Mouse (Mus musculus) neural tube, embryonic 12.5 days (tissue): ENCODE results near the gene Tesmin. TPM values are rescaled to one million over a fixed set of nuclear protein-coding genes. Genes with fewer than 3 reads are reported as not detected.

ENCODE experiments used
- ATAC-seq: fragments of 200-750 bp; cut with Nextera tagmentation; 2 replicates; pipeline ENCODE4 v1.8.0; 2017; ENCODE audit warnings: low read depth, mild to moderate bottlenecking, moderate TSS enrichment, moderate library complexity; ENCODE audit not compliant: low FRiP score
- H3K27ac ChIP-seq: fragments of 300-500 bp; sonication (generic); 2 replicates; pipeline ENCODE4 v1.5.1; 2016
- H3K27me3 ChIP-seq: fragments of 300-500 bp; sonication (generic); replicated peaks from 2 replicates; pipeline ENCODE4 v1.6.1; 2016; ENCODE audit warnings: mild to moderate bottlenecking
- H3K36me3 ChIP-seq: fragments of 300-500 bp; sonication (generic); 2 replicates; pipeline ENCODE4 v1.6.1; 2016; ENCODE audit warnings: mild to moderate bottlenecking
- H3K4me1 ChIP-seq: fragments of 300-500 bp; sonication (generic); 2 replicates; pipeline ENCODE4 v1.6.1; 2016
- H3K4me2 ChIP-seq: fragments of 300-500 bp; sonication (generic); replicated peaks from 2 replicates; pipeline ENCODE4 v1.6.1; 2016; ENCODE audit warnings: mild to moderate bottlenecking
- H3K4me3 ChIP-seq: fragments of 300-500 bp; sonication (generic); 2 replicates; pipeline ENCODE4 v1.5.1; 2016
- H3K9ac ChIP-seq: fragments of 300-500 bp; sonication (generic); 2 replicates; pipeline ENCODE4 v1.6.1; 2016; ENCODE audit warnings: mild to moderate bottlenecking
- H3K9me3 ChIP-seq: fragments of 300-500 bp; sonication (generic); 2 replicates; pipeline ENCODE4 v1.6.1; 2016; ENCODE audit warnings: mild to moderate bottlenecking
- WGBS: fragments of 180-500 bp; shearing (Covaris S2); methylation state at CpG from one replicate; pipeline ENCODE4 v1.1.7; 2016; 5-methylcytosine and 5-hydroxymethylcytosine counted together
- polyA plus RNA-seq: library from polyadenylated mRNA; unstranded; fragments of >200 nt; fragmentation: Nextera tagmentation; extraction: Ambion mirVana; gene quantifications from 2 replicates; pipeline ENCODE4 v1.2.1, GENCODE M21; 2016

Tesmin gene
- polyA plus RNA-seq, 1 experiment from 2014 or later, result not detected

- no peak overlapping the region for H3K4me2 ChIP-seq
- no peak overlapping the region for H3K4me3 ChIP-seq
- no peak overlapping the region for H3K9ac ChIP-seq
- H3K27me3 ChIP-seq, result no peaks in the 10 kb centered on the region
- H3K4me1 ChIP-seq, result no peaks in the 10 kb centered on the region
- no peak overlapping the region for H3K27ac ChIP-seq
- H3K36me3 ChIP-seq, result no peaks in the 10 kb centered on the region
- ATAC-seq, result no peak
- 70% methylated on average over 7 of the region's 7 CpGs for WGBS
- no peaks in the 10 kb centered on the region for H3K9me3 ChIP-seq
Measured at GRCm38 (mm10) chr19:3431066-3431465, 42.4 kb downstream of the Tesmin start.

GRCm38 (mm10) chr19:3431969-3432368 lies 43.3 kb downstream of the Tesmin start:
- no peak overlapping the region for H3K4me2 ChIP-seq
- ATAC-seq, result no peak
- 88% methylated on average over 2 of the region's 2 CpGs for WGBS
- H3K4me3 ChIP-seq, result no peak overlapping the region
- no peaks in the 10 kb centered on the region for H3K36me3 ChIP-seq
- no peak overlapping the region for H3K9ac ChIP-seq
- no peaks in the 10 kb centered on the region for H3K4me1 ChIP-seq
- H3K27me3 ChIP-seq, result no peaks in the 10 kb centered on the region
- H3K9me3 ChIP-seq, result no peaks in the 10 kb centered on the region
- H3K27ac ChIP-seq, result no peak overlapping the region

- H3K4me1 ChIP-seq, result no peaks in the 10 kb centered on the region
- ATAC-seq, result no peak
- WGBS, result 65% methylated on average over 4 of the region's 4 CpGs
Measured at GRCm38 (mm10) chr19:3434124-3434523, 45.5 kb downstream of the Tesmin start.

GRCm38 (mm10) chr19:3434641-3435040 lies 46.0 kb downstream of the Tesmin start:
- Histone ChIP-seq H3K27ac (no peak overlapping the region), H3K4me2 (no peak overlapping the region), H3K36me3 (no peaks in the 10 kb centered on the region), H3K27me3 (0 out of 2 replicates have a peak, but pooled peaks cover 3% of the 10 kb centered on the region), H3K9me3 (no peaks in the 10 kb centered on the region), H3K9ac (no peak overlapping the region), H3K4me3 (no peak overlapping the region), H3K4me1 (no peaks in the 10 kb centered on the region)
- WGBS, result 52% methylated on average over 4 of the region's 4 CpGs
- ATAC-seq, result no peak

More at GRCm38 (mm10) chr19:3434124-3434523, 45.5 kb downstream of the Tesmin start:
- Histone ChIP-seq H3K36me3 (no peaks in the 10 kb centered on the region), H3K27ac (no peak overlapping the region), H3K4me2 (no peak overlapping the region), H3K9me3 (no peaks in the 10 kb centered on the region), H3K9ac (no peak overlapping the region), H3K4me3 (no peak overlapping the region), H3K27me3 (0 out of 2 replicates have a peak, but pooled peaks cover 3% of the 10 kb centered on the region)

- 78% methylated on average over 3 of the region's 3 CpGs for WGBS
- no peak overlapping the region for H3K9ac ChIP-seq
- H3K4me3 ChIP-seq, result no peak overlapping the region
- H3K36me3 ChIP-seq, result no peaks in the 10 kb centered on the region
- H3K4me2 ChIP-seq, result no peak overlapping the region
- H3K27ac ChIP-seq, result no peak overlapping the region
- 0 out of 2 replicates have a peak, but pooled peaks cover 3% of the 10 kb centered on the region for H3K27me3 ChIP-seq
- no peak for ATAC-seq
- no peaks in the 10 kb centered on the region for H3K4me1 ChIP-seq
- no peaks in the 10 kb centered on the region for H3K9me3 ChIP-seq
Measured at GRCm38 (mm10) chr19:3435824-3436223, 47.2 kb downstream of the Tesmin start.

- Histone ChIP-seq H3K4me2 (no peak overlapping the region), H3K9me3 (no peaks in the 10 kb centered on the region), H3K4me3 (no peak overlapping the region), H3K27ac (no peak overlapping the region), H3K36me3 (no peaks in the 10 kb centered on the region), H3K4me1 (no peaks in the 10 kb centered on the region), H3K9ac (no peak overlapping the region), H3K27me3 (0 out of 2 replicates have a peak, but pooled peaks cover 3% of the 10 kb centered on the region)
- WGBS, result 60% methylated on average over 9 of the region's 9 CpGs
- ATAC-seq, result no peak
Measured at GRCm38 (mm10) chr19:3436840-3437239, 48.2 kb downstream of the Tesmin start.

- no peak overlapping the region for H3K4me3 ChIP-seq
- ATAC-seq, result no peak
- H3K27me3 ChIP-seq, result 0 out of 2 replicates have a peak, but pooled peaks cover 3% of the 10 kb centered on the region
- H3K36me3 ChIP-seq, result no peaks in the 10 kb centered on the region
- WGBS, result 75% methylated on average over 5 of the region's 5 CpGs
- H3K4me2 ChIP-seq, result no peak overlapping the region
- H3K9ac ChIP-seq, result no peak overlapping the region
- no peaks in the 10 kb centered on the region for H3K4me1 ChIP-seq
- no peaks in the 10 kb centered on the region for H3K9me3 ChIP-seq
- H3K27ac ChIP-seq, result no peak overlapping the region
Measured at GRCm38 (mm10) chr19:3437980-3438379, 49.3 kb downstream of the Tesmin start.

- Histone ChIP-seq H3K4me2 (no peak overlapping the region), H3K27ac (no peak overlapping the region), H3K4me1 (no peaks in the 10 kb centered on the region), H3K27me3 (0 out of 2 replicates have a peak, but pooled peaks cover 3% of the 10 kb centered on the region), H3K4me3 (no peak overlapping the region), H3K36me3 (no peaks in the 10 kb centered on the region), H3K9ac (no peak overlapping the region), H3K9me3 (no peaks in the 10 kb centered on the region)
- 0 out of 2 replicates have a peak, but pooled peaks have one; percentile 29 for ATAC-seq
- WGBS, result 40% methylated on average over 5 of the region's 5 CpGs
Measured at GRCm38 (mm10) chr19:3440667-3441066, 52.0 kb downstream of the Tesmin start.

- peak; percentile 41; the same call in 1 of the 2 replicates for ATAC-seq
- no peak overlapping the region for H3K4me2 ChIP-seq
- H3K27ac ChIP-seq, result no peak overlapping the region
Measured at GRCm38 (mm10) chr19:3441092-3441491, 52.4 kb downstream of the Tesmin start.

GRCm38 (mm10) chr19:3447348-3447747 lies 58.7 kb downstream of the Tesmin start:
- no peak overlapping the region for H3K27ac ChIP-seq
- H3K36me3 ChIP-seq, result no peaks in the 10 kb centered on the region
- H3K9ac ChIP-seq, result no peak overlapping the region
- H3K27me3 ChIP-seq, result no peaks in the 10 kb centered on the region
- H3K4me3 ChIP-seq, result no peak overlapping the region
- ATAC-seq, result no peak
- H3K4me1 ChIP-seq, result no peaks in the 10 kb centered on the region
- H3K4me2 ChIP-seq, result no peak overlapping the region
- WGBS, result 60% methylated on average over 3 of the region's 3 CpGs
- H3K9me3 ChIP-seq, result no peaks in the 10 kb centered on the region

More at GRCm38 (mm10) chr19:3441092-3441491, 52.4 kb downstream of the Tesmin start:
- 0 out of 2 replicates have a peak, but pooled peaks cover 3% of the 10 kb centered on the region for H3K27me3 ChIP-seq
- H3K9me3 ChIP-seq, result no peaks in the 10 kb centered on the region
- H3K36me3 ChIP-seq, result no peaks in the 10 kb centered on the region
- no peak overlapping the region for H3K9ac ChIP-seq
- H3K4me3 ChIP-seq, result no peak overlapping the region
- 25% methylated on average over 10 of the region's 10 CpGs for WGBS
- H3K4me1 ChIP-seq, result no peaks in the 10 kb centered on the region

- H3K4me2 ChIP-seq, result no peak overlapping the region
- WGBS, result 82% methylated on average over 3 of the region's 3 CpGs
- H3K4me3 ChIP-seq, result no peak overlapping the region
- H3K27me3 ChIP-seq, result no peaks in the 10 kb centered on the region
- H3K27ac ChIP-seq, result no peak overlapping the region
- no peaks in the 10 kb centered on the region for H3K4me1 ChIP-seq
- no peaks in the 10 kb centered on the region for H3K9me3 ChIP-seq
- H3K36me3 ChIP-seq, result peaks cover 12% of the 10 kb centered on the region
- ATAC-seq, result no peak
- H3K9ac ChIP-seq, result no peak overlapping the region
Measured at GRCm38 (mm10) chr19:3449248-3449647, 60.6 kb downstream of the Tesmin start.

- H3K27ac ChIP-seq, result no peak overlapping the region
- H3K4me1 ChIP-seq, result no peaks in the 10 kb centered on the region
- no peak overlapping the region for H3K4me3 ChIP-seq
- no peak overlapping the region for H3K4me2 ChIP-seq
- peaks cover 27% of the 10 kb centered on the region for H3K36me3 ChIP-seq
- no peak overlapping the region for H3K9ac ChIP-seq
- 92% methylated on average over 3 of the region's 3 CpGs for WGBS
- no peaks in the 10 kb centered on the region for H3K9me3 ChIP-seq
- ATAC-seq, result no peak
- no peaks in the 10 kb centered on the region for H3K27me3 ChIP-seq
Measured at GRCm38 (mm10) chr19:3450714-3451113, 62.1 kb downstream of the Tesmin start.

- Histone ChIP-seq H3K36me3 (peaks cover 31% of the 10 kb centered on the region), H3K4me2 (no peak overlapping the region), H3K9me3 (no peaks in the 10 kb centered on the region), H3K4me1 (no peaks in the 10 kb centered on the region), H3K27ac (no peak overlapping the region), H3K4me3 (no peak overlapping the region), H3K27me3 (no peaks in the 10 kb centered on the region), H3K9ac (no peak overlapping the region)
- WGBS, result 31% methylated on average over 6 of the region's 6 CpGs
- peak; percentile 80 for ATAC-seq
Measured at GRCm38 (mm10) chr19:3451170-3451569, 62.5 kb downstream of the Tesmin start.
